Mouse (Mus musculus) liver, postnatal 0 days (tissue): Measurements from ENCODE around the gene Kcnq2.

Source experiments
- CTCF ChIP-seq: sonication (generic); IDR thresholded peaks from 2 replicates; pipeline ENCODE4 v1.5.1; 2016; ENCODE audit warnings: antibody characterized with exemption, low read depth
- EP300 ChIP-seq: IDR thresholded peaks from 2 replicates; pipeline ENCODE4 v1.6.1; 2016; ENCODE audit warnings: antibody characterized with exemption, low read depth, mild to moderate bottlenecking

GRCm38 (mm10) chr2:181115367-181115766 is 19.7 kb downstream of the Kcnq2 start:
- no peak for TF ChIP-seq CTCF
- no peak for TF ChIP-seq EP300
